Mouse (Mus musculus): ENCODE measurements around the gene Dctd.

DNA sequence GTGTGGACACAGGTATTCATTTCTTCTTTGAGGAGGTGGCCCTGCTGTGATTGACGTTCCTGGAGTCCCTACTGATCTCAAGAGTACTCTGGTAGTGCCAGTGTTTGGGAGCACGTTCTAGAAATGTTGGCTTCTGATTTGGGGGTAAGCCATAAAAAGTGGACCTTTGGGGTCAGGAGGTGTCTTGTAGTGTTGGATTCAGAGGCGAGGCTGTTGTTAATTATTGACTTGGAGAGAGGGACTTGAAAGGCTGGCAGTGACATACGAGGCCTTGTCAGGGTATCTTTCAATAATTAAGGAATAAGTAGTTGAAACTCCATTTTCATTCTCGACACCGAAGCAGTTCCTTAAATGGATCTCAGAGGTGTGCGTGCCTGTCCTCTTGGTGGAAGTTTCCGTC is 31.4 kb downstream of the Dctd start:
- TF ChIP-seq CTCF (IDR thresholded peaks at IDR 0.05; ENCODE audit: low read depth, low read length) (no peak), POLR2A (IDR thresholded peaks at IDR 0.05; ENCODE audit: borderline replicate concordance, low read depth, low read length) (no peak)

Measured in bone marrow macrophage, adult 2 months (primary cell).